Mouse (Mus musculus) cerebellum, adult 9-11 months (tissue): Measurements from ENCODE around the gene Pdzd7.
"Not testable (repeated sequence)": the region's sequence is repeated elsewhere in the genome, so short reads cannot be mapped to it uniquely, and the experiment has no call there.

ENCODE experiments used
- DNase-seq: peaks from one replicate; pipeline ENCODE4 v3.0.0; 2022

Gene Pdzd7

DNA sequence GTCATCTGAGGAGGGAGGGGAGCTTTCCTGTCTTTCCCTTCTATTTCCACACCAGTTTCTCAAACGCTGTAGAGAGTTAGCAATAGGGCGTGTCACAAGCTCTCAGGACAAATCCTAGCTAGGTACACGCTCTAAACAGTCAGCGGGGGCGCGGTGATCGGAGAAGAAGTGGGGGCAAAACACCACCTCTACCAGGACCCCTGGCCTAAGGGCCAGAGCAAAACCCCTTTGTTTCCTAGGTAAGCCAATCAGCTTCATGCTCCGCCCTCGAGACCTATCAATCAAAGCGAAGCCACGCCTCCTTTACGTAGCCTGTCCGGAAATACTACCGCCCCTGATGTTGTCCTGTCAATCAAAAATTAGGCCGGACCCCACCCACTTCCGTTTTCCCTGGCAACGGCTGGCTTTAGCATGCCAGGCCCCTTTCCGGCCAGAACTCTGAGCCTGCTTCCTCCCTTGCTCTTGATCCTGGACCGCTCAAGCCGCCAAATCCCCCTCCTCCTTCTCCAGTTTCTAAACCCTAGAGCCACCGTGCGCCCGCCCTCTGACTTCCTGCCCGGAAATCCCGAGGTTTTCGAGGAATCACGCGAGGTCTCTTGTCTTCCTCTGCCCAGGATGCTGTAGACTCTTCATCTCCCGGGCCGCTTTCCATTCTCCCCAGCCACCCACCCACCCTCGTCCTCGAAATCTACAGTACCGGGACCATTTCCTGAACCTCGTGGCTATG lies 12.8 kb upstream of the Pdzd7 start:
- peak; percentile 95 for DNase-seq

- DNase-seq, result no peak
These were observed 12.2 kb upstream of the Pdzd7 start for GRCm38 (mm10) chr19:45057724-45058112.

DNA sequence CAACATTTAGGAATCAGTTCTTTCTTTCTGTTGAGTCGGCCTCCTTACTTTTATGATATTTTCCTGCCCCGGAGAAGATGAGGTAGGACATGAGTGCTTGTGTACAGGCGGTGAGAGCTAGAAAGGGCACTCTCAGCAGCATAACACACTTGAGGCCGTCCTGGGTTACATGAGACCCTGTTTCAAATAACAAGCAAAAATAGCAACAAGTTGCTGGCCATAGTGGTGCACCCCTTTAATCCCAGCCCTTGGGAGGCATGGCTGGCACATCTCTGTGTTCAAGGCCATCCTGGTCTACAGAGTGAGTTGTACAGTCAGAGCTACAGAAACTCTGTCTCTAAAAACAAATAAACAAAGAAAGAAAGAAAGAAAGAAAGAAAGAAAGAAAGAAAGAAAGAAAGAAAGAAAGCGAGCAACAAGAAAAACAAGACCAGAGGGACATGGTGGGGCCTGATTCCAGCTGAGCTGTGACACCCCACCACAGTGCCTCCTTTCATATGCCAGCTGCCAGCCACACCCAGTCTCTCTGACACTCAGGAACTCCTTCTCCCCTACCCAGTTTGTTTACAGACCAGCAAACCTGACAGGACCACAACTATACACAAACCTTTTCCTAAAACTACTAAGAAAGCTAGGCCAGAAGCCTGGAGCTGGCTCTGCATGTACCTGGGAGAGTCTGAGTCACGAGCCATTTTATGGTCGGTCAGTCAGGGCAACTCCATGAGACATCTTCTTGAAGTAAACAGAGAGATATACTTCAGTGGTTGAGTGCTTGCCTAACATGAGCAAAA lies 11.6 kb upstream of the Pdzd7 start:
- DNase-seq, result no peak

DNA sequence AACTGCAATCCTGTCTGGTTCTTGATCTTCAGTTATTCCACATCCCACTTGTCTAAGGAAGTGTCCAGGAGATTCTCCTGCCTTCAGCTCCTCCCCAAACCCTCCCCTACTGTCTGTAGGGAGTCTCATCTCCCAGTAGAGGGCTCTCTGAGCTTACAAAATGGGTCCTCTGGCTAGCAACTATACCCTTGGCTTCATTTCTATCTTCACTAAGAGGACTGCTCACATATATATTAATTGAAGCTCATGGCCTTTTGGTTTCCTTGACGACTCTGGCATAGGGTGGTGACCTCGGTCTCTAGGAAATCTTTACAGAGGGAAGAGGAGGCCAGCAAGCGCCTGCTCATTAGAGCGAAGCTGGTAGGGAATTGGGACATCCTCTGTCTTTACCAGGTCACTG lies 10.8 kb upstream of the Pdzd7 start:
- DNase-seq, result no peak

DNA sequence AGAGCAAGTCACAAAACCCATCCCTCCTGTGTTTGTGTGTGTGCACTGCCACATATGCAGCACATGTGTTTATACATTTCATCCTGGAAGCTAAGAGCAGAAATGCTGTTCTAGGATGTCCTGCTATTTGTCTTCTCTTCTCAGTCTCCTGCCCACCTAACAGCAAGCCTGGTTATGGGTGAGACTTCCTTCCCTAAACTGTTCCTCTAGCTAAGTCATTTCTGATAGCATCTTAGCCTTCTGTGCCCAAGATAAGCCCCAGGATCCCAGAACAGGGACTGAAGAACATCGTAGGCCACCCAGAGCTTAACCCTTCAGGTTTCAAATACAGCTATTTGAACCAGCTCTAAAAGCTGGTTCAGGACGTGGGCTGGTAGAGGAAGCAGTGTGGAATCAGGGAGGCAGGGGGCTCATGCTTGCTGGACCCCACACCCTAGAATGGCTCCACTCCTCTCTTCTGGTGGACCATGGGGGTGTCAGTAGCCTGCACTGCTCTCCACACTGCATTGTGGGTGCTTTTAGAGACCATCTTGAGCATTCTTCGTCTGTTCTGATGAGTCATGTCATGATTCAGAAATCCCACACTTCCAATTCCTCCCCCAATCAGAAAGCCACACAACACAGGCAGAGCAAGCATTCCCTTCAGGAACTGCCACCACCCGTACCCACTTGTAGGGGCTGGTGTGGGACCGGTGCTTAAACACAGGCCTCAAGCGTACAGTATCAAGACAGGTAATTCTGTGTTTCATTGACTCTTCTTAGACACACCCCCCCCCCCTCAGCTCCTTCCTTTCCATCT lies 9.6 kb upstream of the Pdzd7 start:
- DNase-seq, result no peak

- no peak for DNase-seq
These were observed 7.9 kb upstream of the Pdzd7 start for GRCm38 (mm10) chr19:45053451-45053850.

DNA sequence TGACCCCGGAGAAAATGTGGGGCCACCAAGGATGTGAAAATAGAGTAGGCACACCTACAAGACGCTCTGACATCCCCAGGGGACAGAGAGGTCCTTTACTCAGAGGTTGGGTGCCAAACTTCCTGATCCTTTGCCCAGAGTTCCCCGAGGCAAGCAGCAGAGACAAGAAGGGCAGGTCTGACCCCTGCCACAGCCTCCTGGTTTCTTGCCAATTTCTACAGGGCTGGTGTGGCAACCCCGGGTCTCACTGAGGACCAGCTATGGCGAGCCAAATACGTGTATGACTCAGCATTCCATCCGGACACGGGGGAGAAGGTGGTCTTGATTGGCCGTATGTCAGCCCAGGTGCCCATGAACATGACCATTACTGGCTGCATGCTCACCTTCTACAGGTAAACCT lies 4.0 kb upstream of the Pdzd7 start:
- DNase-seq, result peak; percentile 72

DNA sequence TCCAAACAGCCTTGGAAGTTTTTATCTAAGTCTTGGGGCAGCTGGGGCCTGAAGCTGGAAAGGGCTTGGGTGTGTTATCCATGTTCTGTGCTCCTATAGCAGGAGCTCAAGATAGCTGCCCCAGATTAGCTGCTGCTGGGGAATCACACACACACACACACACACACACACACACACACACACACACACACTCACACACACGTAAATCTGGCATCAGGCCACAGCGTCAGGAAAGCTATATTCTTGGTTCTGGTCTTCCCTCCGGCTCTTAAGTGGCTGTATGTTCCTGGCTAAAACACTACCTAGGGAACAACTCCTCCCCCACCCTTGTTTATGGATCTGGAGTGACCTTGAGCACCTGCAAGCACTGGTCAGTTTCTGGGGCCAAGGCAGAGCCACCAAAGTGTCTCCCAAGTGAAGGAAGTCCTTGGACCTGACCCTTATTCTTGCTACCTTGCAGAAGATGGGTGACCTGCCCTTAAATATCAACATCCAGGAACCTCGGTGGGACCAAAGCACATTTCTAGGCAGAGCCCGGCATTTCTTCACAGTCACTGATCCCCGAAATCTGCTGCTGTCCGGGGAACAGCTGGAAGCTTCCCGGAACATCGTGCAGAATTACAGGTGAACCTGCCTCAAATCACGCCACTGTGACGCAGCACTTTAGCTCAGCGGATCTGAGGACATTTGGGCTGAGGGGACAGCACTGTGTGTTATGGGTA lies 3.3 kb upstream of the Pdzd7 start:
- peak; percentile 57 for DNase-seq

GRCm38 (mm10) chr19:45047935-45048643 lies 2.6 kb upstream of the Pdzd7 start:
- peak; percentile 80 for DNase-seq

DNA sequence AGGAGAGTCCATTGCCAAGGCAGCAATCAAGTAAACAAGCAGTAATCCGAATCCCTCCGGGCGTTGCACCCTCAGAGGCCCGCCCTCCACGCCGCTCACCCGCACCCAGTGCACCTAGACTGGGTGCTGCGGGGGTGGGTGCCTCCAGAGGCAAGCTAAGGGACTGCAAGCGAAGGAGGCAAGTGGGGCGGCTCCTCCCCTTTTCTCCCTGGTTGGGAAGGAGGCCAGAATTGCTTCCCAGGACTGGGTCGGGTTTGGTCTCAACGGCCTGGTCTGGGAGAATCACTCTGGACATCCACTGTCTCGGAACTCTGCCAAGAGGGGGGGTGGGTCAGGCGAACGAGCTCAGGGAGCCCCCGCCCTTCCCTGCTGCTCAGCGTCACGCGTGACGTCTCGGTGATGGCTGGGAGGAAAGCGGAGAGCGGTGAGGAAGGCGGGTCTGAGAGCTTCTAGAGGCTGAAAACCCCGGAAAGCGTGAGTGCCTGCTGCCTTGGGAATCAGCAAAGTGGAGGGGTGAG lies 2.0 kb upstream of the Pdzd7 start, which contains the start of gene Sfxn3:
Gene Sfxn3, plus strand, starts transcription at position 87 of the 518 bp plus-strand sequence.
- peak; percentile 97 for DNase-seq

- peak; percentile 96 for DNase-seq
These were observed 1.2 kb upstream of the Pdzd7 start for GRCm38 (mm10) chr19:45046523-45047321.

- peak; percentile 57 for DNase-seq
These were observed 281 bp downstream of the Pdzd7 start for GRCm38 (mm10) chr19:45045236-45045635.

GRCm38 (mm10) chr19:45044389-45044927 lies 1.1 kb downstream of the Pdzd7 start:
- no peak for DNase-seq

DNA sequence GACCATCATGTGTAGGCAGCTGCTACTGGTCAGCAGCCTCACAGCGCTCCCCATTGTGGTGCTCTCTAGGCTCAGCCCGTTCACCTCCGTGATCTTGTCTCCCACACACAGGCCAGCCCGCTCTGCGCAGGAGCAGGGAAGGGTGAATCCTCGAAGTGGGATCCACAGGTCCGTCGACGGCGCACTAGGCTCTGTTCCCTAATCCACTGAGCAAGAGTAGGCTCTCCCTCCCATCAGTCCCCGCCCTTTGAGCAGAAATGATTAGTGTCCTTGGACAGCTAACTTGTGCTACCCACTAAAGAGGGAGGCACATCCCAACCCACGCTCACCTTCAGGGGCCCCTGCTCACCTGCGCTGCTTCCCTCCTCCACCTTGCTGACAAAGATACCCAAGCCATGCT lies 5.3 kb downstream of the Pdzd7 start:
- no peak for DNase-seq

DNA sequence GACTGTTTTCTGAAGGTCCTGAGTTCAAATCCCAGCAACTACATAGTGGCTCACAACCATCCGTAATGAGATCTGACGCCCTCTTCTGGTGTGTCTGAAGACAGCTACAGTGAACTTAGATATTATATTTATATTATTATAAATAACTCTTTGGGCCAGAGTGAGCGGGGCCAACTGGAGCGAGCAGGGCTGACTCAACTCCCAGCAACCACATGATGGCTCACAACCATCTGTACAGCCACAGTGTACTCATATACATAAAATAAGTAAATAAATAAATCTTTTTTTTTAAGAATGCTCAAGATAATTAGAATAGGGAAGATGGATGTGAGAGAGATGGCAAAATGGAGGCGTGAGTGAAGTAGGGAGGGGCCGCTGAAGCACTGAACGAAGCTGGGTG lies 7.3 kb downstream of the Pdzd7 start:
- DNase-seq, result not testable (repeated sequence)

- DNase-seq, result peak; percentile 35
These were observed 8.7 kb downstream of the Pdzd7 start for GRCm38 (mm10) chr19:45036867-45037266.

- peak; percentile 65 for DNase-seq
These were observed 12.8 kb downstream of the Pdzd7 start for GRCm38 (mm10) chr19:45032570-45033332.

GRCm38 (mm10) chr19:45031780-45032179 lies 13.7 kb downstream of the Pdzd7 start:
- DNase-seq, result peak; percentile 82
